Mouse (Mus musculus): ENCODE data around the gene Ugt1a5. TPM values are rescaled to one million over a fixed set of nuclear protein-coding genes. Genes with fewer than 3 reads are reported as not detected.

Gene Ugt1a5
- polyA plus RNA-seq, 1 experiment from 2014 or later = not detected

GRCm38 (mm10) chr1:88248658-88249057, 82.8 kb downstream of the Ugt1a5 start:
- no peak for ATAC-seq (ENCODE audit: insufficient number of reproducible peaks, insufficient read depth, low FRiP score, low TSS enrichment, low read depth)
- peaks cover 88% of the 10 kb centered on the region for H3K9me3 ChIP-seq
- no peak overlapping the region for H3K4me2 ChIP-seq
- no peaks in the 10 kb centered on the region for H3K27me3 ChIP-seq
- no peak overlapping the region for H3K4me3 ChIP-seq
- no peaks in the 10 kb centered on the region for H3K4me1 ChIP-seq
- no peak overlapping the region for H3K9ac ChIP-seq
- no peak overlapping the region for H3K27ac ChIP-seq
- WGBS = 66% methylated on average over 4 of the region's 4 CpGs
- no peaks in the 10 kb centered on the region for H3K36me3 ChIP-seq

GRCm38 (mm10) chr1:88249596-88249995, 83.8 kb downstream of the Ugt1a5 start:
- ATAC-seq (ENCODE audit: insufficient number of reproducible peaks, insufficient read depth, low FRiP score, low TSS enrichment, low read depth) = no peak
- no peaks in the 10 kb centered on the region for H3K4me1 ChIP-seq
- no peak overlapping the region for H3K4me2 ChIP-seq
- H3K36me3 ChIP-seq = no peaks in the 10 kb centered on the region
- WGBS = 76% methylated on average over 7 of the region's 7 CpGs
- no peak overlapping the region for H3K9ac ChIP-seq
- H3K4me3 ChIP-seq = no peak overlapping the region
- no peak overlapping the region for H3K27ac ChIP-seq
- H3K27me3 ChIP-seq = no peaks in the 10 kb centered on the region
- peaks cover 88% of the 10 kb centered on the region for H3K9me3 ChIP-seq

GRCm38 (mm10) chr1:88250023-88250422, 84.2 kb downstream of the Ugt1a5 start:
- WGBS = 80% methylated on average over 5 of the region's 5 CpGs
- Histone ChIP-seq H3K36me3 (no peaks in the 10 kb centered on the region), H3K4me2 (no peak overlapping the region), H3K9ac (no peak overlapping the region), H3K4me1 (no peaks in the 10 kb centered on the region), H3K27me3 (no peaks in the 10 kb centered on the region), H3K27ac (no peak overlapping the region), H3K9me3 (peaks cover 88% of the 10 kb centered on the region), H3K4me3 (no peak overlapping the region)
- ATAC-seq (ENCODE audit: insufficient number of reproducible peaks, insufficient read depth, low FRiP score, low TSS enrichment, low read depth) = 0 out of 2 replicates have a peak, but pooled peaks have one; percentile 0

GRCm38 (mm10) chr1:88253106-88253505, 87.3 kb downstream of the Ugt1a5 start:
- H3K9ac ChIP-seq = no peak overlapping the region
- H3K36me3 ChIP-seq = no peaks in the 10 kb centered on the region
- H3K4me2 ChIP-seq = no peak overlapping the region
- WGBS = 75% methylated on average over 8 of the region's 8 CpGs
- no peaks in the 10 kb centered on the region for H3K4me1 ChIP-seq
- ATAC-seq (ENCODE audit: insufficient number of reproducible peaks, insufficient read depth, low FRiP score, low TSS enrichment, low read depth) = no peak
- no peak overlapping the region for H3K27ac ChIP-seq
- H3K4me3 ChIP-seq = no peak overlapping the region
- no peaks in the 10 kb centered on the region for H3K27me3 ChIP-seq
- H3K9me3 ChIP-seq = peaks cover 84% of the 10 kb centered on the region

GRCm38 (mm10) chr1:88253540-88253939, 87.7 kb downstream of the Ugt1a5 start:
- WGBS = 68% methylated on average over 6 of the region's 6 CpGs
- H3K4me1 ChIP-seq = no peaks in the 10 kb centered on the region
- no peak overlapping the region for H3K4me3 ChIP-seq
- H3K36me3 ChIP-seq = no peaks in the 10 kb centered on the region
- H3K4me2 ChIP-seq = no peak overlapping the region
- no peaks in the 10 kb centered on the region for H3K27me3 ChIP-seq
- no peak overlapping the region for H3K27ac ChIP-seq
- H3K9ac ChIP-seq = no peak overlapping the region
- H3K9me3 ChIP-seq = peaks cover 82% of the 10 kb centered on the region
- no peak for ATAC-seq (ENCODE audit: insufficient number of reproducible peaks, insufficient read depth, low FRiP score, low TSS enrichment, low read depth)

- Histone ChIP-seq H3K27me3 (no peaks in the 10 kb centered on the region), H3K4me1 (no peaks in the 10 kb centered on the region), H3K4me3 (no peak overlapping the region), H3K9me3 (peaks cover 68% of the 10 kb centered on the region), H3K9ac (no peak overlapping the region), H3K27ac (no peak overlapping the region), H3K4me2 (no peak overlapping the region), H3K36me3 (peaks cover 7% of the 10 kb centered on the region)
- ATAC-seq (ENCODE audit: insufficient number of reproducible peaks, insufficient read depth, low FRiP score, low TSS enrichment, low read depth) = 0 out of 2 replicates have a peak, but pooled peaks have one; percentile 0
- WGBS = 86% methylated on average over 12 of the region's 12 CpGs
Observed at GRCm38 (mm10) chr1:88254793-88255465, 89.1 kb downstream of the Ugt1a5 start.

- Histone ChIP-seq H3K9me3 (peaks cover 63% of the 10 kb centered on the region), H3K4me3 (no peak overlapping the region), H3K9ac (no peak overlapping the region), H3K36me3 (peaks cover 13% of the 10 kb centered on the region), H3K27ac (no peak overlapping the region), H3K4me1 (no peaks in the 10 kb centered on the region), H3K27me3 (no peaks in the 10 kb centered on the region), H3K4me2 (no peak overlapping the region)
- 50% methylated on average over 2 of the region's 2 CpGs for WGBS
- peak; percentile 5; the same call in 1 of the 2 replicates for ATAC-seq (ENCODE audit: insufficient number of reproducible peaks, insufficient read depth, low FRiP score, low TSS enrichment, low read depth)
Observed at GRCm38 (mm10) chr1:88255466-88255857, 89.7 kb downstream of the Ugt1a5 start.

- ATAC-seq (ENCODE audit: insufficient number of reproducible peaks, insufficient read depth, low FRiP score, low TSS enrichment, low read depth) = no peak
- no peaks in the 10 kb centered on the region for H3K4me1 ChIP-seq
- H3K36me3 ChIP-seq = peaks cover 20% of the 10 kb centered on the region
- H3K27ac ChIP-seq = no peak overlapping the region
- H3K4me2 ChIP-seq = no peak overlapping the region
- H3K9ac ChIP-seq = no peak overlapping the region
- H3K9me3 ChIP-seq = peaks cover 56% of the 10 kb centered on the region
- no peaks in the 10 kb centered on the region for H3K27me3 ChIP-seq
- no peak overlapping the region for H3K4me3 ChIP-seq
- 78% methylated on average over 13 of the region's 13 CpGs for WGBS
Observed at GRCm38 (mm10) chr1:88255989-88256754, 90.4 kb downstream of the Ugt1a5 start.

GRCm38 (mm10) chr1:88256886-88257663, 91.3 kb downstream of the Ugt1a5 start:
- Histone ChIP-seq H3K27ac (no peak overlapping the region), H3K4me2 (no peak overlapping the region), H3K9ac (no peak overlapping the region), H3K9me3 (peaks cover 50% of the 10 kb centered on the region), H3K27me3 (no peaks in the 10 kb centered on the region), H3K4me1 (no peaks in the 10 kb centered on the region), H3K4me3 (no peak overlapping the region), H3K36me3 (peaks cover 29% of the 10 kb centered on the region)
- no peak for ATAC-seq (ENCODE audit: insufficient number of reproducible peaks, insufficient read depth, low FRiP score, low TSS enrichment, low read depth)
- WGBS = 76% methylated on average over 10 of the region's 10 CpGs

- peaks cover 44% of the 10 kb centered on the region for H3K9me3 ChIP-seq
- H3K27me3 ChIP-seq = no peaks in the 10 kb centered on the region
- H3K4me2 ChIP-seq = no peak overlapping the region
- H3K27ac ChIP-seq = no peak overlapping the region
- no peak for ATAC-seq (ENCODE audit: insufficient number of reproducible peaks, insufficient read depth, low FRiP score, low TSS enrichment, low read depth)
- no peaks in the 10 kb centered on the region for H3K4me1 ChIP-seq
- H3K36me3 ChIP-seq = peaks cover 35% of the 10 kb centered on the region
- H3K9ac ChIP-seq = no peak overlapping the region
- no peak overlapping the region for H3K4me3 ChIP-seq
- 84% methylated on average over 6 of the region's 6 CpGs for WGBS
Observed at GRCm38 (mm10) chr1:88257681-88258080, 91.9 kb downstream of the Ugt1a5 start.

GRCm38 (mm10) chr1:88258361-88258760, 92.5 kb downstream of the Ugt1a5 start:
- Histone ChIP-seq H3K4me2 (no peak overlapping the region), H3K4me3 (no peak overlapping the region), H3K4me1 (no peaks in the 10 kb centered on the region), H3K36me3 (peaks cover 42% of the 10 kb centered on the region), H3K27me3 (no peaks in the 10 kb centered on the region), H3K27ac (no peak overlapping the region), H3K9ac (no peak overlapping the region), H3K9me3 (peaks cover 41% of the 10 kb centered on the region)
- WGBS = 72% methylated on average over 6 of the region's 6 CpGs
- no peak for ATAC-seq (ENCODE audit: insufficient number of reproducible peaks, insufficient read depth, low FRiP score, low TSS enrichment, low read depth)
